Mouse (Mus musculus) liver, adult (tissue): ENCODE results near the gene Tatdn3.

Source experiments
- GATA4 ChIP-seq: IDR thresholded peaks from 2 replicates; pipeline ENCODE4 v1.6.1; 2014; ENCODE audit warnings: mild to moderate bottlenecking, low read length; ENCODE audit not compliant: insufficient replicate concordance

The Tatdn3 gene

GRCm38 (mm10) chr1:191025016-191026012 is 37.4 kb downstream of the Tatdn3 start:
- no peak for TF ChIP-seq GATA4

- TF ChIP-seq GATA4: no peak
Observed at GRCm38 (mm10) chr1:191023140-191023539, 39.6 kb downstream of the Tatdn3 start.

GRCm38 (mm10) chr1:191021016-191021415 is 41.7 kb downstream of the Tatdn3 start:
- TF ChIP-seq GATA4: no peak

- TF ChIP-seq GATA4: no peak
Observed at GRCm38 (mm10) chr1:191020217-191020924, 42.4 kb downstream of the Tatdn3 start.

GRCm38 (mm10) chr1:191019803-191020202 is 42.9 kb downstream of the Tatdn3 start:
- no peak for TF ChIP-seq GATA4

GRCm38 (mm10) chr1:191014271-191014670 is 48.5 kb downstream of the Tatdn3 start:
- TF ChIP-seq GATA4: no peak

GRCm38 (mm10) chr1:191008707-191009106 is 54.0 kb downstream of the Tatdn3 start:
- TF ChIP-seq GATA4: no peak

GRCm38 (mm10) chr1:191002201-191002600 is 60.5 kb downstream of the Tatdn3 start:
- TF ChIP-seq GATA4: no peak

GRCm38 (mm10) chr1:191000686-191001085 is 62.0 kb downstream of the Tatdn3 start:
- TF ChIP-seq GATA4: no peak

GRCm38 (mm10) chr1:190998027-190998426 is 64.7 kb downstream of the Tatdn3 start:
- TF ChIP-seq GATA4: no peak

GRCm38 (mm10) chr1:190996346-190996877 is 66.3 kb downstream of the Tatdn3 start:
- TF ChIP-seq GATA4: no peak
